Mouse (Mus musculus) kidney, embryonic 16.5 days (tissue): ENCODE data around the gene Prkra. TPM values are rescaled to one million over a fixed set of nuclear protein-coding genes. Genes with fewer than 3 reads are reported as not detected.

Source experiments
- ATAC-seq: fragments of 200-750 bp; cut with Nextera tagmentation; 2 replicates; pipeline ENCODE4 v1.8.0; 2017; ENCODE audit warnings: moderate TSS enrichment; ENCODE audit not compliant: low FRiP score, low TSS enrichment
- H3K27ac ChIP-seq: fragments of 300-500 bp; sonication (generic); 2 replicates; pipeline ENCODE4 v1.5.1; 2014; ENCODE audit warnings: low read length
- H3K27me3 ChIP-seq: fragments of 300-500 bp; sonication (generic); 2 replicates; pipeline ENCODE4 v1.6.1; 2014; ENCODE audit warnings: low read length, control low read depth, mixed read lengths; ENCODE audit not compliant: insufficient read depth
- H3K36me3 ChIP-seq: fragments of 300-500 bp; sonication (generic); 2 replicates; pipeline ENCODE4 v1.6.1; 2014; ENCODE audit warnings: low read length, control low read depth, mixed read lengths; ENCODE audit not compliant: insufficient read depth
- H3K4me1 ChIP-seq: fragments of 300-500 bp; sonication (generic); 2 replicates; pipeline ENCODE4 v1.6.1; 2014; ENCODE audit warnings: low read length, control low read depth, mixed read lengths; ENCODE audit not compliant: insufficient read depth
- H3K4me2 ChIP-seq: fragments of 300-500 bp; sonication (generic); replicated peaks from 2 replicates; pipeline ENCODE4 v1.6.1; 2014; ENCODE audit warnings: low read depth, low read length
- H3K4me3 ChIP-seq: fragments of 300-500 bp; sonication (generic); 2 replicates; pipeline ENCODE4 v1.5.1; 2014; ENCODE audit warnings: mild to moderate bottlenecking, low read length
- H3K9ac ChIP-seq: fragments of 300-500 bp; sonication (generic); replicated peaks from 2 replicates; pipeline ENCODE4 v1.6.1; 2014; ENCODE audit warnings: low read length
- H3K9me3 ChIP-seq: fragments of 300-500 bp; sonication (generic); 2 replicates; pipeline ENCODE4 v1.6.1; 2016; ENCODE audit warnings: low read length, control low read depth
- WGBS: fragments of 180-500 bp; shearing (Covaris S2); extraction: QIAGEN DNeasy Blood & Tissue Kit; methylation state at CpG from one replicate; pipeline ENCODE4 v1.1.7; 2014; 5-methylcytosine and 5-hydroxymethylcytosine counted together
- polyA plus RNA-seq: library from polyadenylated mRNA; unstranded; fragments of >200 nt; fragmentation: Nextera tagmentation; extraction: Ambion mirVana; gene quantifications from 2 replicates; pipeline ENCODE4 v1.2.1, GENCODE M21; 2015

Gene Prkra
- polyA plus RNA-seq, 1 experiment from 2014 or later, result 80.6 TPM

DNA sequence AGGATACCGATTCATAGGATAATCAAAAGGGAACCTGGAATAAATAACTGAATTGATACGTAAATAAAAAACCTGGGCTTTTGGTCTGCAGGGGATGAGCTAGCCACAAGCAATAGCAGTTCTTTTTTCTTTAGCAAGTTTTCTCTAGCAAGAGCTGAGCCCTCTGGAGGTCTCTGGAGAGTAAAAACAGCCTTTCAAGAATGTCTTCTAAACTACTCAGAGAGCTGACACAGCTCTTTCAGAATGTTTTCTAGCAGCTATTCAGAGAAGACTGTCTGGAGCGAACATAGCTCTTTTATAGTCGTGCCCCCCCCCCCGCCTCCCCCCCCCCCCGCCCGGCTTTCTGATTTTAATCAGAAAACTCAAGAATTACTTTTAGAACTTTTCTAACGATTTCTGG lies 11.6 kb upstream of the Prkra start:
- Histone ChIP-seq H3K27ac (no peak overlapping the region), H3K4me1 (no peaks in the 10 kb centered on the region), H3K36me3 (peaks cover 16% of the 10 kb centered on the region; the same call in 1 of the 2 replicates), H3K9ac (no peak overlapping the region), H3K4me3 (no peak overlapping the region), H3K4me2 (no peak overlapping the region), H3K9me3 (no peaks in the 10 kb centered on the region), H3K27me3 (no peaks in the 10 kb centered on the region)
- ATAC-seq, result no peak
- WGBS, result 55% methylated on average over 7 of the region's 8 CpGs

DNA sequence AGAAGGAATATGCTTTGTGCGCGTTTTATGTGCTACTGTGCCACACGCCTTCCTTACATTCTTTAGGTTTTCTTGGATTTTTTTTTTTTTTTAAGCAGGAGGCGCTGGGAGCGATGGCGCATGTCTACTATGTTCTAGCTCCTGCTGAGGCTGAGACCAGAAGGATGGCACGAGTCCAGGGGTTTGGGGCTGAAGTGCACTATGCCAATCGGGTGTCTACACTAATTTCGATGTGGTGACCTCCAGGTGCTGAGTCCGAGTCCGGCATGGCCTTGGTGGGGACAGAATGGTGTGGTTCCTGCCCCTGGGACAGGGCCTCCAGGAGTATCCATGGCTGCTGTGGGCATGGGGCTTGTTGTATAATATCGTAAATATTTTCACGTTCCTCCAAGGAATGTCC lies 10.7 kb upstream of the Prkra start:
- no peaks in the 10 kb centered on the region for H3K9me3 ChIP-seq
- peaks cover 8% of the 10 kb centered on the region; the same call in 1 of the 2 replicates for H3K36me3 ChIP-seq
- no peaks in the 10 kb centered on the region for H3K4me1 ChIP-seq
- no peak overlapping the region for H3K4me3 ChIP-seq
- H3K4me2 ChIP-seq, result no peak overlapping the region
- H3K27me3 ChIP-seq, result no peaks in the 10 kb centered on the region
- H3K27ac ChIP-seq, result no peak overlapping the region
- 73% methylated on average over 13 of the region's 13 CpGs for WGBS
- ATAC-seq, result no peak
- no peak overlapping the region for H3K9ac ChIP-seq

DNA sequence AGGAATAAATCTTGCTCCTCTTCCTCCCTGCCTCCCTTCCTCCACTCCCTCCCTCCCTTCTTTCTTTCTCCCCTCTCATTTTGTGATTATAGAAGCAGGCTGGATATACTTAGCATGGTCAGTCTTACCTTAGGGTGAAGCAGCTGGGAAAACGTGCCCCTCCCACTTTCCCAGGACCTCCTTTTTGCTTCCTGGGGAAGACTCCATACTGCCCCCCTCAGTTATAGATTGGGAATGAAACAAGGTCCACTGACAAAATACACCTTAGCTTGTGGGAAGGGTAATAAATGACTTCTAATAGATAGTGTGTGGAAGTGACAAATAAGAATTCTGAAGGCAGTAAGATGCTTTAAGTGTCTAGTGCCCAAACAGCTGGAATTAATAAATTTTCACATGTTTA lies 8.2 kb upstream of the Prkra start:
- Histone ChIP-seq H3K4me2 (no peak overlapping the region), H3K27me3 (no peaks in the 10 kb centered on the region), H3K4me1 (no peaks in the 10 kb centered on the region), H3K9ac (no peak overlapping the region), H3K36me3 (no peaks in the 10 kb centered on the region), H3K27ac (no peak overlapping the region), H3K4me3 (no peak overlapping the region), H3K9me3 (no peaks in the 10 kb centered on the region)
- WGBS, result 8% methylated on average over 1 of the region's 1 CpGs
- 0 out of 2 replicates have a peak, but pooled peaks have one; percentile 23 for ATAC-seq

- no peaks in the 10 kb centered on the region for H3K9me3 ChIP-seq
- WGBS, result 82% methylated on average over 3 of the region's 3 CpGs
- ATAC-seq, result no peak
- no peaks in the 10 kb centered on the region for H3K27me3 ChIP-seq
- no peak overlapping the region for H3K4me3 ChIP-seq
- no peak overlapping the region for H3K4me2 ChIP-seq
- H3K9ac ChIP-seq, result no peak overlapping the region
- no peak overlapping the region for H3K27ac ChIP-seq
- H3K4me1 ChIP-seq, result no peaks in the 10 kb centered on the region
- no peaks in the 10 kb centered on the region for H3K36me3 ChIP-seq
These were observed 7.6 kb upstream of the Prkra start for GRCm38 (mm10) chr2:76655444-76655843.

- Histone ChIP-seq H3K9me3 (no peaks in the 10 kb centered on the region), H3K36me3 (no peaks in the 10 kb centered on the region), H3K9ac (no peak overlapping the region), H3K27ac (no peak overlapping the region), H3K4me3 (no peak overlapping the region), H3K4me1 (no peaks in the 10 kb centered on the region), H3K27me3 (no peaks in the 10 kb centered on the region), H3K4me2 (no peak overlapping the region)
- no peak for ATAC-seq
- 80% methylated on average over 5 of the region's 5 CpGs for WGBS
These were observed 6.8 kb upstream of the Prkra start for GRCm38 (mm10) chr2:76654646-76655045.

GRCm38 (mm10) chr2:76653070-76653469 lies 5.3 kb upstream of the Prkra start:
- H3K4me2 ChIP-seq, result no peak overlapping the region
- no peak overlapping the region for H3K27ac ChIP-seq
- H3K4me3 ChIP-seq, result no peak overlapping the region
- H3K4me1 ChIP-seq, result peaks cover 5% of the 10 kb centered on the region; the same call in 1 of the 2 replicates
- H3K9ac ChIP-seq, result no peak overlapping the region
- H3K9me3 ChIP-seq, result no peaks in the 10 kb centered on the region
- no peaks in the 10 kb centered on the region for H3K36me3 ChIP-seq
- 95% methylated on average over 4 of the region's 4 CpGs for WGBS
- no peak for ATAC-seq
- no peaks in the 10 kb centered on the region for H3K27me3 ChIP-seq

DNA sequence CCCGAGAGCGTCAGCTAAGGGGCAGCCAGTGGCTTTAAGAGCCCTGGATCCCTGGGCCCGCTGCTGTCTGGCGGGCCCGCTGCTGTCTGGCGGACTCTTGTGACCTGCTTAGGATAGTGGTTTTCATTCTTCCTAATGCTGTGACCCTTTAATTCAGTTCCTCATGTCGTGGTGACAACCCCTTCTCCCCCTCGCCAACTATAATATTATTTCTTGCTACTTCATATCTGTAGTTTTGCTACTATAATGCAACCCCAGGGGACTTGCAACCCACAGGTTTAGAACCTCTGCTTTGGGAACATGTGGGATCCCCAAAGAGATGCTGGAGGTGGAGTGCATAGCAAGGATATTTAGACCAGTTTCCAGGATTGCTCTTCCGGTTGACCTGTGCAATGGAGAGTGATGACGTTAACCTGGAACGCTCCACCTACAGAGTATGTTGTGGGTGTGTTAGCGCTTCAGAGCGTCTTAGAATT lies 889 bp upstream of the Prkra start:
- Histone ChIP-seq H3K27ac (peak overlapping the region; percentile 90), H3K9ac (peak overlapping the region; percentile 71), H3K4me1 (peaks cover 17% of the 10 kb centered on the region), H3K4me2 (peak overlapping the region; percentile 83), H3K36me3 (0 out of 2 replicates have a peak, but pooled peaks cover 4% of the 10 kb centered on the region), H3K27me3 (no peaks in the 10 kb centered on the region), H3K4me3 (peak overlapping the region; percentile 72), H3K9me3 (no peaks in the 10 kb centered on the region)
- 29% methylated on average over 13 of the region's 13 CpGs for WGBS
- ATAC-seq, result peak; percentile 35; the same call in 1 of the 2 replicates

DNA sequence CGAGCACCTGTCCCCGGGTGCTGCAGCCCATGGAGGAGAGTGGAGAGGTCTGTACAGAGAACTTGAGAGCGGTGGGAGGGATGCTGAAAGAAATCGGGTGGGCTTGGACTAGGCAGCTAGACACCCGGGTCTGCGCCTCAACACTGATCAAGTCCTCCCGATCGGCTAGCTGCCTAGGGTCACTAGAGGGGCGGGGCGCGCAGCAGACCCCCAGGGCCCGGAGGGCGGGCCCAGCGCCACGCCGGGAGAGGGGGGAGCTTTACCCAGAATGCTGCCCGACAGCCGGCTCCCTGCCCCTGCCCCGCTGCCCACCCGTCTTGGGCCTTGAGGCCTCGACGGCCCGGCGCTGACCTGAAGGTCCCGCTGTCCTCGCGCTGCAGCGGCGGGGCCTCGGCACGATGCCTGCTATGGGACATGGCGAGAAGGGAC lies 360 bp downstream of the Prkra start:
- Histone ChIP-seq H3K36me3 (peaks cover 10% of the 10 kb centered on the region), H3K4me1 (peaks cover 17% of the 10 kb centered on the region), H3K4me3 (peak overlapping the region; percentile 72), H3K27ac (peak overlapping the region; percentile 93), H3K9ac (peak overlapping the region; percentile 82), H3K9me3 (no peaks in the 10 kb centered on the region), H3K27me3 (no peaks in the 10 kb centered on the region), H3K4me2 (peak overlapping the region; percentile 83)
- under 1% methylated on average over 30 of the region's 32 CpGs for WGBS
- ATAC-seq, result peak; percentile 77

GRCm38 (mm10) chr2:76643801-76644200 lies 4.0 kb downstream of the Prkra start:
- no peak overlapping the region for H3K4me2 ChIP-seq
- H3K9me3 ChIP-seq, result no peaks in the 10 kb centered on the region
- H3K4me3 ChIP-seq, result no peak overlapping the region
- H3K36me3 ChIP-seq, result peaks cover 41% of the 10 kb centered on the region
- no peak overlapping the region for H3K9ac ChIP-seq
- H3K27ac ChIP-seq, result no peak overlapping the region
- no peak for ATAC-seq
- H3K27me3 ChIP-seq, result no peaks in the 10 kb centered on the region
- H3K4me1 ChIP-seq, result peaks cover 15% of the 10 kb centered on the region

- H3K9ac ChIP-seq, result no peak overlapping the region
- H3K27me3 ChIP-seq, result no peaks in the 10 kb centered on the region
- H3K27ac ChIP-seq, result no peak overlapping the region
- H3K4me2 ChIP-seq, result no peak overlapping the region
- no peak for ATAC-seq
- H3K4me3 ChIP-seq, result no peak overlapping the region
- H3K36me3 ChIP-seq, result peaks cover 71% of the 10 kb centered on the region
- WGBS, result 94% methylated on average over 2 of the region's 2 CpGs
- no peaks in the 10 kb centered on the region for H3K9me3 ChIP-seq
- no peaks in the 10 kb centered on the region for H3K4me1 ChIP-seq
These were observed 8.2 kb downstream of the Prkra start for GRCm38 (mm10) chr2:76639637-76640036.
